Mouse (Mus musculus) lung, adult 2 months (tissue): ENCODE results near the gene Trim50. TPM values are rescaled to one million over a fixed set of nuclear protein-coding genes. Genes with fewer than 3 reads are reported as not detected.
A peak's percentile ranks its signal among the peaks of the same experiment; 100 is the strongest.
"Not testable (repeated sequence)": the region's sequence is repeated elsewhere in the genome, so short reads cannot be mapped to it uniquely, and the experiment has no call there.

Experiments used
- DNase-seq: peaks from one replicate; pipeline ENCODE4 v3.0.0; 2022
- H3K4me1 ChIP-seq: fragments of 200-500 bp; 2 replicates; pipeline ENCODE4 v1.6.1; 2011; ENCODE audit warnings: low read length; ENCODE audit not compliant: control insufficient read depth, insufficient read depth
- H3K4me3 ChIP-seq: fragments of 200-500 bp; replicated peaks from 2 replicates; pipeline ENCODE3; 2011; ENCODE audit warnings: low read depth, mild to moderate bottlenecking, control low read depth, low read length; ENCODE audit errors: extremely low read depth
- CTCF ChIP-seq: fragments of 200-500 bp; IDR thresholded peaks from 2 replicates; pipeline ENCODE4 v1.5.1; 2011; ENCODE audit warnings: mild to moderate bottlenecking, low read length, control low read depth; ENCODE audit not compliant: insufficient read depth
- POLR2A ChIP-seq: fragments of 200-500 bp; IDR thresholded peaks from 2 replicates; pipeline ENCODE4 v1.6.1; 2011; ENCODE audit warnings: low read depth, mild to moderate bottlenecking, control low read depth, low read length, borderline replicate concordance; ENCODE audit errors: extremely low read depth
- whole genome bisulfite sequencing: fragments of 180-500 bp; shearing (Covaris S2); methylation state at CpG from one replicate; pipeline ENCODE4 v1.1.7; 2018; 5-methylcytosine and 5-hydroxymethylcytosine counted together
- polyA plus RNA-seq: library from polyadenylated mRNA; depleted of rRNA; stranded (reverse); fragments of >200 nt; gene quantifications from 2 replicates; pipeline ENCODE4 v1.2.3, GENCODE M21; 2012

The Trim50 gene
- polyA plus RNA-seq, 1 experiment = not detected

GRCm38 (mm10) chr5:135368312-135368711 is 15.2 kb downstream of the Trim50 start:
- WGBS = 75% methylated on average over 6 of the region's 6 CpGs
- H3K4me1 ChIP-seq = peaks cover 3% of the 10 kb centered on the region; the same call in 1 of the 2 replicates
- DNase-seq = no peak
- TF ChIP-seq CTCF (no peak), POLR2A (no peak)
- no peak overlapping the region for H3K4me3 ChIP-seq

DNA sequence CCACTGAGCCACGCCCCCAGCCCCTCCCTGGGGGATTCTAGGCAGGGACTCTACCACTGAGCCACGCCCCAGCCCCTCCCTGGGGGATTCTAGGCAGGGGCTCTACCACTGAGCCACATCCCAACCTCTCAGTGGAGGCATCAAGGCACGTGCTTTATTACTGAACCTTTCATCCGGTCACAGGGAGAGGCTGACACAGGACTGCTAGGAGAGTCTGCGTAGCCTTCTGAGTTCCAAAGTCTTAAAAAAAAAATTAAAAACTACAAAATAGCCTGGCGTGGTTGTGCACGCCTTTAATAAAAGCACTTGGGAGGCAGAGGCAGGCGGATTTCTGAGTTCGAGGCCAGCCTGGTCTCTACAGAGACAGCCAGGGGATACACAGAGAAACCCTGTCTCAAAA is 16.1 kb downstream of the Trim50 start:
- H3K4me3 ChIP-seq, H3K4me1 ChIP-seq, DNase-seq: not testable (repeated sequence)
- WGBS = 60% methylated on average over 9 of the region's 9 CpGs

DNA sequence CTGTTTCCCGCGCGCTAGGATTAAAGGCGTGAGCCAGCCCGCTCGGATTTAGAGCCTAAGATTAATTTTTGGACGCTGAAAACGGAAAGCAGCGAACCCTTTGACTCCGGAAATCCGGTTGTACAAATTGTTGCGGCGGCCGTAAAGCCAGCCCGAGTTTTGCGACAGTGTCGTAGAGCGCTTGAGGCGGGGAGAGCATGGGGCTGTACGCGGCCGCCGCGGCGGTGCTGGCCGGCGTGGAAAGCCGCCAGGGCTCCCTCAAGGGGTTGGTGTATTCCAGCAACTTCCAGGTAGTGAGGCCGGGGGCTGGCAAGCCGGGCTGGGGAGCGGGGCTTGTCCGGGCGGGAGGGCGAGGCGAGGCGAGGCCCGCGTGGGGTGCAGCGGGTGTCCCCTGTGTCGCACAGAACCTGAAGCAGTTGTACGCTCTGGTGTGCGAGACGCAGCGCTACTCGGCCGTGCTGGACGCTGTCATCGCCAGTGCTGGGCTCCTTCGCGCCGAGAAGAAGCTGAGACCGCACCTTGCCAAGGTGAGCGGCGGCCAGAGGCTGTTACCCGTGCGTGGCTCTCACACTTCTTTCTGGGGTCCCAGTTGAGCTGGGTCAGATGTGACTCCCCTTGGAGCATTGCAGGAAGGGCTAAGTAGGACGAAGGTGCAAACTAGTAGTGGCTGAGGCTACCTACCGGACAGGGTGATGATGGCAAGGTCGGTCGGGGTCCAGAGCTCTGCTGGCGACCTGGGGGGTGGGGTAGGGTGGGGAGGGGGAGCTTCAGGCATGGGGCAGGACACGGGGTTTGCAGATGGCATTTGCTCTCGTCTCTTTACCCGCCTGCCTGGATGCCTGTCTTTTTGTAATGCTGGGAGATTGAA is 16.9 kb downstream of the Trim50 start, which contains the start of gene Nsun5:
Gene Nsun5 (plus strand): TSS at position 167 of the 868 bp plus-strand sequence.
- WGBS = under 1% methylated on average over 64 of the region's 64 CpGs
- TF ChIP-seq CTCF (no peak), POLR2A (peak; percentile 55; the same call in 1 of the 2 replicates)
- Histone ChIP-seq H3K4me3 (peak within 1 kb of the TSS; percentile 74), H3K4me1 (peaks cover 3% of the 10 kb centered on the region; the same call in 1 of the 2 replicates)
- DNase-seq = peak; percentile 94

DNA sequence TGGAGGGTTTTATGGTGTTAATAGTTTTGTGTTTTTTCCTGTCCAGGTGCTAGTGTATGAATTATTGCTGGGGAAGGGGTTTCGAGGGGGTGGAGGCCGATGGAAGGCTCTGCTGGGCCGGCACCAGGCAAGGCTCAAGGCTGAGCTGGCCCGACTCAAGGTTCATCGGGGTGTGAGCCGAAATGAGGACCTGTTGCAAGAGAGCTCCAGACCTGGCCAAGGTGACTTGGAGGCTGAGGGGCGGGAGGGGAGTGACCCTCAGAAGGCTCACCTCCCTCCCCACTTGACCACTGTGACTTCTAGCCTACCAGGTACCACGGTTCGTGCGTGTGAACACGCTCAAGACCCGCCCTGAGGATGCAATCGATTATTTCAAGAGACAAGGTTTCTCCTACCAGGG is 18.1 kb downstream of the Trim50 start:
- TF ChIP-seq POLR2A (no peak), CTCF (no peak)
- H3K4me1 ChIP-seq = peaks cover 3% of the 10 kb centered on the region; the same call in 1 of the 2 replicates
- H3K4me3 ChIP-seq = no peak overlapping the region
- DNase-seq = no peak
- WGBS = 93% methylated on average over 13 of the region's 13 CpGs

DNA sequence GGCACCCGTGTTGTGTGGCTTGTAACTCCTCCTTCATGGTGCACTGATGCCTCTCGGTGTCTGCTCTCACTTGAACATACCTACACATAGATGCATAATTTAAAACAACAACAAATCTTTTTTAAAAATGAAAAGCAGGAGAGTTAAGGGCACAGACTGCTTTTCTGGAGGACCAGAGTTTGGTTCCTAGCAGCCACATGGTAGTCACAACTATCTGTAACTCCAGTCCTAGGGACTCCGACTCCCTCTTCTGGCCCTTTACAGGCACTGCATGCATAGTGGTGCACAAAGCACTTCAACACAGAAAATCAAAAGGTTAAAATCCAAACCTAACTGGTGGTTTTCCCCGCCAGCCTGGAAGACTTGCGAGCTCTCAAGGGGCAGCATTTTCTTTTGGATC is 20.5 kb downstream of the Trim50 start:
- WGBS = 98% methylated on average over 5 of the region's 5 CpGs

DNA sequence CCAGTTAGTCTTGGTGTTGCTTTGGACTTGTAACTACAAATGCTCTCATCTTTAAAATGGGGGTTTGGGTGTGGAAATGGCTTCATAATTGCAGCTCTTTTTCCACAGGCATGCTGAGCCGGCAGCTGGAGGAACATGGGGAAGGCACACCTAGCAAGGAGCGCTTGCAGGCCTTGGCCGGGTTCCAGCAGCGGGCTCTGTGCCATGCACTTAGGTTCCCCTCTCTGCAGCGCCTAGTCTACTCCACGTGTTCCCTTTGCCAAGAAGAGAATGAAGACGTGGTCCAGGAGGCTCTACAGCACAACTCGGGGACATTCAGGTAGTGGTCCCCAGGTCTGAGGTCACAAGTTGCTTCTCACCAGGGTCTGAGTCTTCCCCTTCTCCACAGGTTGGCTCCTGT is 22.1 kb downstream of the Trim50 start:
- no peak overlapping the region for H3K4me3 ChIP-seq
- DNase-seq = no peak
- 40% methylated on average over 8 of the region's 8 CpGs for WGBS
- H3K4me1 ChIP-seq = peaks cover 3% of the 10 kb centered on the region; the same call in 1 of the 2 replicates
- no peak for TF ChIP-seq POLR2A
- no peak for TF ChIP-seq CTCF

More for the DNA sequence above, 20.5 kb downstream of the Trim50 start:
- H3K4me1 ChIP-seq = peaks cover 3% of the 10 kb centered on the region; the same call in 1 of the 2 replicates
- DNase-seq = no peak
- no peak for TF ChIP-seq CTCF
- TF ChIP-seq POLR2A = no peak
- H3K4me3 ChIP-seq = no peak overlapping the region

- TF ChIP-seq POLR2A (no peak), CTCF (no peak)
- WGBS = 50% methylated on average over 2 of the region's 2 CpGs
- no peak for DNase-seq
- H3K4me3 ChIP-seq = no peak overlapping the region
- no peaks in the 10 kb centered on the region for H3K4me1 ChIP-seq
Observed at GRCm38 (mm10) chr5:135376341-135376740, 23.2 kb downstream of the Trim50 start.

DNA sequence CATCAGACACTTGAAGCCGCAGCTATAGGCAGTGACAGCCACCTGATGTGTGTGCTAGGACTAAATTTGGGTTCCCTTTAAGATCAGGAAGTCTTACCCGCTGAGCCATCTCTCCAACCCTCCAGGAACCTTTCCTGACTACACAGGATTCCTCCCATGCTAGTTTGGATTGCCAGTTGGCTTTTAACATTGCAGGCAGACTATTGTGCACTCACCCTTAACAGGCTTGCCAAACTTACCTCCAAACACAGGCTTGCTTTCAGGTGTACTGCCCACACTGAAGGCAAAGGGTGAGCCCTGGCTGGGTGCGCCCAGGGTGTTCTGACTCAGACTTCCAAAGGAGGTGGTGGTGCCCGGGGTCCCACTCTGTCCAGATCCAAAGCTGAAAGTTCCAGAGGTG is 27.6 kb downstream of the Trim50 start:
- Histone ChIP-seq H3K4me3 (no peak overlapping the region), H3K4me1 (no peaks in the 10 kb centered on the region)
- DNase-seq = no peak
- WGBS = 93% methylated on average over 4 of the region's 4 CpGs
- TF ChIP-seq CTCF (no peak), POLR2A (no peak)

- TF ChIP-seq CTCF = no peak
- TF ChIP-seq POLR2A = no peak
- Histone ChIP-seq H3K4me3 (no peak overlapping the region), H3K4me1 (no peaks in the 10 kb centered on the region)
- 92% methylated on average over 10 of the region's 10 CpGs for WGBS
- DNase-seq = no peak
Observed at GRCm38 (mm10) chr5:135381356-135381925, 28.3 kb downstream of the Trim50 start.

- no peaks in the 10 kb centered on the region for H3K4me1 ChIP-seq
- DNase-seq = no peak
- TF ChIP-seq POLR2A = no peak
- no peak for TF ChIP-seq CTCF
- H3K4me3 ChIP-seq = no peak overlapping the region
- 86% methylated on average over 7 of the region's 7 CpGs for WGBS
Observed at GRCm38 (mm10) chr5:135382746-135383145, 29.7 kb downstream of the Trim50 start.
